Mouse (Mus musculus) heart, adult 2 months (tissue): ENCODE data around the gene 9530003J23Rik. TPM values are rescaled to one million over a fixed set of nuclear protein-coding genes. Genes with fewer than 3 reads are reported as not detected.
A peak's percentile ranks its signal among the peaks of the same experiment; 100 is the strongest.
"Not testable (repeated sequence)": the region's sequence is repeated elsewhere in the genome, so short reads cannot be mapped to it uniquely, and the experiment has no call there.

Source experiments
- DNase-seq, 2 experiments: peaks; one replicate each; pipeline ENCODE4 v3.0.0; 2021
- H3K27ac ChIP-seq: fragments of 200-600 bp; 2 replicates; pipeline ENCODE4 v1.8.1; 2022
- H3K27me3 ChIP-seq: fragments of 200-500 bp; 2 replicates; pipeline ENCODE4 v1.6.1; 2012; ENCODE audit warnings: mild to moderate bottlenecking, low read length, inconsistent platforms, mixed read lengths; ENCODE audit not compliant: control insufficient read depth, insufficient read depth
- H3K36me3 ChIP-seq: fragments of 200-500 bp; 2 replicates; pipeline ENCODE4 v1.6.1; 2012; ENCODE audit warnings: low read length, inconsistent platforms; ENCODE audit not compliant: control insufficient read depth, insufficient read depth
- H3K4me1 ChIP-seq: fragments of 200-500 bp; 2 replicates; pipeline ENCODE4 v1.6.1; 2011; ENCODE audit warnings: low read length; ENCODE audit not compliant: control insufficient read depth, insufficient read depth
- H3K4me3 ChIP-seq: fragments of 200-600 bp; 2 replicates; pipeline ENCODE4 v1.8.1; 2022
- H3K79me2 ChIP-seq: fragments of 200-500 bp; replicated peaks from 2 replicates; pipeline ENCODE4 v1.6.1; 2012; ENCODE audit warnings: mild to moderate bottlenecking, inconsistent platforms, low read length, moderate library complexity, mixed read lengths; ENCODE audit not compliant: control insufficient read depth, insufficient read depth
- H3K9ac ChIP-seq: fragments of 200-500 bp; 2 replicates; pipeline ENCODE4 v1.6.1; 2012; ENCODE audit warnings: low read depth, mild to moderate bottlenecking, control low read depth, inconsistent platforms, low read length, mixed read lengths
- CTCF ChIP-seq: fragments of 200-600 bp; IDR thresholded peaks from 2 replicates; pipeline ENCODE4 v1.8.1; 2022; ENCODE audit warnings: antibody characterized with exemption, mild to moderate bottlenecking, moderate library complexity
- EP300 ChIP-seq: fragments of 200-500 bp; IDR thresholded peaks from 2 replicates; pipeline ENCODE4 v1.6.1; 2011; ENCODE audit warnings: low read depth, low read length, control low read depth; ENCODE audit not compliant: insufficient read depth
- POLR2A ChIP-seq: fragments of 200-500 bp; IDR thresholded peaks from 2 replicates; pipeline ENCODE4 v1.6.1; 2011; ENCODE audit warnings: mild to moderate bottlenecking, low read depth, low read length, control low read depth; ENCODE audit not compliant: insufficient read depth
- WGBS: fragments of 180-500 bp; shearing (Covaris S2); methylation state at CpG from one replicate; pipeline ENCODE4 v1.1.7; 2018; 5-methylcytosine and 5-hydroxymethylcytosine counted together
- intact Hi-C: fragments of 180-260 bp; cut with DNase I; formaldehyde crosslinking; loops from one replicate; pipeline ENCODE4 v1.15.1; 2025
- polyA plus RNA-seq: library from polyadenylated mRNA; depleted of rRNA; stranded (reverse); fragments of >200 nt; gene quantifications from 2 replicates; pipeline ENCODE4 v1.2.3, GENCODE M21; 2012
- total RNA-seq, 2 experiments: library from RNA; stranded (reverse); gene quantifications; 2 replicates each; pipeline ENCODE4 v1.2.3; 2021

9530003J23Rik gene
- total and polyA plus RNA-seq, 3 experiments, result not detected

- Histone ChIP-seq H3K27me3 (no peaks in the 10 kb centered on the region), H3K4me3 (no peak overlapping the region), H3K36me3 (no peaks in the 10 kb centered on the region), H3K27ac (no peak overlapping the region), H3K4me1 (no peaks in the 10 kb centered on the region), H3K9ac (no peak overlapping the region), H3K79me2 (no peaks in the 10 kb centered on the region)
- TF ChIP-seq EP300 (no peak), CTCF (no peak), POLR2A (no peak)
- WGBS, result 78% methylated on average over 10 of the region's 10 CpGs
- DNase-seq, result no peak
- intact Hi-C loops, result loop anchor here (10.0 kb wide), 1 partner anchor 49 kb away; no protein-coding TSS in a partner anchor
Observed at GRCm38 (mm10) chr10:117275681-117276369, 37.3 kb upstream of the 9530003J23Rik start.

- not testable (repeated sequence) for H3K9ac ChIP-seq, H3K36me3 ChIP-seq, H3K79me2 ChIP-seq, H3K27me3 ChIP-seq, DNase-seq, H3K4me1 ChIP-seq, H3K4me3 ChIP-seq, H3K27ac ChIP-seq
- WGBS, result 76% methylated on average over 4 of the region's 7 CpGs
- intact Hi-C loops, result loop anchor here (10.0 kb wide), 1 partner anchor 50 kb away; no protein-coding TSS in a partner anchor
Observed at GRCm38 (mm10) chr10:117274645-117275044, 36.1 kb upstream of the 9530003J23Rik start.

GRCm38 (mm10) chr10:117272023-117272422 lies 33.5 kb upstream of the 9530003J23Rik start:
- no peaks in the 10 kb centered on the region for H3K4me1 ChIP-seq
- H3K27me3 ChIP-seq, result no peaks in the 10 kb centered on the region
- H3K36me3 ChIP-seq, result no peaks in the 10 kb centered on the region
- intact Hi-C loops, result loop anchor here (10.0 kb wide), 1 partner anchor 53 kb away; no protein-coding TSS in a partner anchor
- no peaks in the 10 kb centered on the region for H3K79me2 ChIP-seq
- TF ChIP-seq POLR2A (no peak), EP300 (no peak), CTCF (peak; percentile 57)
- H3K4me3 ChIP-seq, result no peak overlapping the region
- no peak overlapping the region for H3K9ac ChIP-seq
- no peak overlapping the region for H3K27ac ChIP-seq
- DNase-seq, result no peak

- Histone ChIP-seq H3K36me3 (no peaks in the 10 kb centered on the region), H3K27me3 (no peaks in the 10 kb centered on the region), H3K4me3 (no peak overlapping the region), H3K79me2 (no peaks in the 10 kb centered on the region), H3K27ac (no peak overlapping the region), H3K4me1 (no peaks in the 10 kb centered on the region), H3K9ac (no peak overlapping the region)
- intact Hi-C loops, result no loop called here
- DNase-seq, result no peak
- TF ChIP-seq CTCF (no peak), EP300 (no peak), POLR2A (no peak)
Observed at GRCm38 (mm10) chr10:117259870-117260269, 21.4 kb upstream of the 9530003J23Rik start.

GRCm38 (mm10) chr10:117235866-117236265 lies 2.6 kb downstream of the 9530003J23Rik start:
- Histone ChIP-seq H3K36me3 (no peaks in the 10 kb centered on the region), H3K4me1 (no peaks in the 10 kb centered on the region), H3K4me3 (no peak overlapping the region), H3K27ac (no peak overlapping the region), H3K79me2 (no peaks in the 10 kb centered on the region), H3K9ac (no peak overlapping the region), H3K27me3 (peaks cover 1% of the 10 kb centered on the region; the same call in 1 of the 2 replicates)
- intact Hi-C loops, result no loop called here
- DNase-seq, result no peak
- 46% methylated on average over 11 of the region's 11 CpGs for WGBS
- TF ChIP-seq EP300, result no peak
- no peak for TF ChIP-seq CTCF
- no peak for TF ChIP-seq POLR2A

GRCm38 (mm10) chr10:117234825-117235224 lies 3.7 kb downstream of the 9530003J23Rik start:
- H3K27me3 ChIP-seq, result peaks cover 2% of the 10 kb centered on the region; the same call in 1 of the 2 replicates
- intact Hi-C loops, result no loop called here
- TF ChIP-seq CTCF, result no peak
- TF ChIP-seq EP300, result no peak
- no peak for TF ChIP-seq POLR2A
- no peak overlapping the region for H3K9ac ChIP-seq
- H3K27ac ChIP-seq, result no peak overlapping the region
- 46% methylated on average over 4 of the region's 4 CpGs for WGBS
- H3K36me3 ChIP-seq, result no peaks in the 10 kb centered on the region
- no peak overlapping the region for H3K4me3 ChIP-seq
- H3K4me1 ChIP-seq, result no peaks in the 10 kb centered on the region
- no peaks in the 10 kb centered on the region for H3K79me2 ChIP-seq
- DNase-seq, result no peak
